Mouse (Mus musculus) lung, embryonic 14.5 days (tissue): ENCODE measurements around the gene Frs2. TPM values are rescaled to one million over a fixed set of nuclear protein-coding genes. Genes with fewer than 3 reads are reported as not detected.
A peak's percentile ranks its signal among the peaks of the same experiment; 100 is the strongest.
"Not testable (repeated sequence)": the region's sequence is repeated elsewhere in the genome, so short reads cannot be mapped to it uniquely, and the experiment has no call there.

Experiments used
- ATAC-seq: fragments of 200-750 bp; cut with Nextera tagmentation; 2 replicates; pipeline ENCODE4 v1.8.0; 2017; ENCODE audit warnings: mild to moderate bottlenecking, moderate TSS enrichment, moderate library complexity; ENCODE audit not compliant: insufficient read depth
- DNase-seq: peaks from one replicate; pipeline ENCODE4 v3.0.0-alpha.2; 2015
- H3K27ac ChIP-seq: fragments of 300-500 bp; sonication (generic); 2 replicates; pipeline ENCODE4 v1.5.1; 2014; ENCODE audit warnings: low read depth, mild to moderate bottlenecking, moderate library complexity
- H3K27me3 ChIP-seq: fragments of 300-500 bp; sonication (generic); 2 replicates; pipeline ENCODE4 v1.6.1; 2014; ENCODE audit warnings: low read length, control low read depth; ENCODE audit not compliant: insufficient read depth
- H3K36me3 ChIP-seq: fragments of 300-500 bp; sonication (generic); 2 replicates; pipeline ENCODE4 v1.6.1; 2014; ENCODE audit warnings: control low read depth; ENCODE audit not compliant: insufficient read depth
- H3K4me1 ChIP-seq: fragments of 300-500 bp; sonication (generic); 2 replicates; pipeline ENCODE4 v1.6.1; 2014; ENCODE audit warnings: antibody characterized with exemption, control low read depth; ENCODE audit not compliant: insufficient read depth
- H3K4me2 ChIP-seq: fragments of 300-500 bp; sonication (generic); 2 replicates; pipeline ENCODE4 v1.6.1; 2014; ENCODE audit warnings: mild to moderate bottlenecking
- H3K4me3 ChIP-seq: fragments of 300-500 bp; sonication (generic); 2 replicates; pipeline ENCODE4 v1.5.1; 2014; ENCODE audit warnings: low read depth, low read length
- H3K9ac ChIP-seq: fragments of 300-500 bp; sonication (generic); 2 replicates; pipeline ENCODE4 v1.6.1; 2014
- H3K9me3 ChIP-seq: fragments of 300-500 bp; sonication (generic); 2 replicates; pipeline ENCODE4 v1.6.1; 2016; ENCODE audit warnings: low read depth, low read length, control low read depth
- CTCF ChIP-seq: IDR thresholded peaks from 2 replicates; pipeline ENCODE4 v1.5.1; 2016; ENCODE audit warnings: antibody characterized with exemption, low read depth
- WGBS: fragments of 180-500 bp; shearing (Covaris S2); extraction: QIAGEN DNeasy Blood & Tissue Kit; methylation state at CpG from one replicate; pipeline ENCODE4 v1.1.7; 2014; 5-methylcytosine and 5-hydroxymethylcytosine counted together
- polyA plus RNA-seq: library from polyadenylated mRNA; unstranded; fragments of >200 nt; fragmentation: Nextera tagmentation; extraction: Ambion mirVana; gene quantifications from 2 replicates; pipeline ENCODE4 v1.2.1, GENCODE M21; 2014

Frs2 gene
- polyA plus RNA-seq, 1 experiment from 2014 or later: 27.8 TPM

- H3K9ac ChIP-seq: peak overlapping the region; percentile 38; the same call in 1 of the 2 replicates
- no peaks in the 10 kb centered on the region for H3K27me3 ChIP-seq
- no peak for TF ChIP-seq CTCF
- no peak overlapping the region for H3K27ac ChIP-seq
- peak overlapping the region; percentile 66 for H3K4me2 ChIP-seq
- H3K36me3 ChIP-seq: no peaks in the 10 kb centered on the region
- peak overlapping the region; percentile 100 for H3K4me3 ChIP-seq
- 14% methylated on average over 9 of the region's 9 CpGs for WGBS
- H3K4me1 ChIP-seq: peaks cover 23% of the 10 kb centered on the region
- no peak for DNase-seq
- no peaks in the 10 kb centered on the region for H3K9me3 ChIP-seq
- no peak for ATAC-seq
Observed at GRCm38 (mm10) chr10:117146421-117146820, 1.9 kb downstream of the Frs2 start.

- TF ChIP-seq CTCF: no peak
- Histone ChIP-seq H3K9me3 (no peaks in the 10 kb centered on the region), H3K36me3 (no peaks in the 10 kb centered on the region), H3K4me2 (peak overlapping the region; percentile 66), H3K27me3 (no peaks in the 10 kb centered on the region), H3K4me3 (peak overlapping the region; percentile 4; the same call in 1 of the 2 replicates), H3K9ac (no peak overlapping the region), H3K27ac (no peak overlapping the region; the same call in 1 of the 2 replicates), H3K4me1 (peaks cover 22% of the 10 kb centered on the region)
- WGBS: 39% methylated on average over 8 of the region's 8 CpGs
- ATAC-seq (no peak), DNase-seq (peak; percentile 32)
Observed at GRCm38 (mm10) chr10:117145546-117146265, 2.6 kb downstream of the Frs2 start.

- H3K9ac ChIP-seq: no peak overlapping the region
- TF ChIP-seq CTCF: no peak
- H3K4me1 ChIP-seq: peaks cover 19% of the 10 kb centered on the region
- DNase-seq (no peak), ATAC-seq (no peak)
- H3K4me2 ChIP-seq: no peak overlapping the region
- H3K27ac ChIP-seq: peak overlapping the region; percentile 33; the same call in 1 of the 2 replicates
- H3K4me3 ChIP-seq: no peak overlapping the region
- H3K36me3 ChIP-seq: no peaks in the 10 kb centered on the region
- no peaks in the 10 kb centered on the region for H3K27me3 ChIP-seq
- WGBS: 49% methylated on average over 6 of the region's 6 CpGs
- H3K9me3 ChIP-seq: no peaks in the 10 kb centered on the region
Observed at GRCm38 (mm10) chr10:117144628-117145027, 3.7 kb downstream of the Frs2 start.

- peaks cover 19% of the 10 kb centered on the region for H3K4me1 ChIP-seq
- H3K27me3 ChIP-seq: no peaks in the 10 kb centered on the region
- no peak for DNase-seq
Observed at GRCm38 (mm10) chr10:117144071-117144470, 4.3 kb downstream of the Frs2 start.

GRCm38 (mm10) chr10:117143311-117143710 is 5.0 kb downstream of the Frs2 start:
- H3K27ac ChIP-seq: no peak overlapping the region
- ATAC-seq (no peak), DNase-seq (no peak)
- no peak overlapping the region for H3K4me2 ChIP-seq
- no peak overlapping the region for H3K9ac ChIP-seq
- H3K27me3 ChIP-seq: no peaks in the 10 kb centered on the region
- TF ChIP-seq CTCF: no peak
- no peaks in the 10 kb centered on the region for H3K36me3 ChIP-seq
- H3K4me1 ChIP-seq: peaks cover 19% of the 10 kb centered on the region
- H3K4me3 ChIP-seq: no peak overlapping the region
- H3K9me3 ChIP-seq: no peaks in the 10 kb centered on the region
- WGBS: 89% methylated on average over 2 of the region's 2 CpGs

More at GRCm38 (mm10) chr10:117144071-117144470, 4.3 kb downstream of the Frs2 start:
- Histone ChIP-seq H3K9ac (no peak overlapping the region), H3K9me3 (no peaks in the 10 kb centered on the region), H3K4me2 (no peak overlapping the region), H3K27ac (no peak overlapping the region), H3K36me3 (no peaks in the 10 kb centered on the region), H3K4me3 (no peak overlapping the region)
- ATAC-seq: no peak
- TF ChIP-seq CTCF: no peak
- 70% methylated on average over 4 of the region's 4 CpGs for WGBS

- Histone ChIP-seq H3K36me3 (no peaks in the 10 kb centered on the region), H3K27me3 (no peaks in the 10 kb centered on the region), H3K9ac (no peak overlapping the region), H3K4me1 (peaks cover 19% of the 10 kb centered on the region), H3K9me3 (no peaks in the 10 kb centered on the region), H3K4me2 (no peak overlapping the region), H3K27ac (no peak overlapping the region), H3K4me3 (no peak overlapping the region)
- TF ChIP-seq CTCF: 0 out of 2 replicates have a peak, but pooled peaks have one; percentile 16
- ATAC-seq (no peak), DNase-seq (no peak)
- 70% methylated on average over 7 of the region's 7 CpGs for WGBS
Observed at GRCm38 (mm10) chr10:117141939-117142552, 6.3 kb downstream of the Frs2 start.

DNA sequence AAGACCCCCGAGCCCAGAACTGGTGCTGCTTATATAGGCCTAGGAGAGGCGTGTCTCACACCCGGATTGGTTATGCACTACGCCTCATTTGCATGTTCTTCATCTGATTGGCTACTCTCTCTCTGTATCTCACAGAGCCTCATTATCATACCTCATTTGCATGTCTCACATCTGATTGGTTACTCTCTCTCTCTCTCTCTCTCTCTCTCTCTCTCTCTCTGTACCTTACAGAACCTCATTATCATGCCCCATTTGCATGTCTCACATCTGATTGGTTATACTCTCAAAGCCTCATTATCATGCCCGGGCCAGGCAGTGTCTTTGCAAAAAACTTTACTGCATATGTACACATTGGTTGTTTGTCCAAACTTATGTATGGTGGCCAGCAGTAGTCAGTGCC is 16.8 kb downstream of the Frs2 start:
- H3K27me3 ChIP-seq, H3K9me3 ChIP-seq, H3K4me2 ChIP-seq, H3K9ac ChIP-seq, H3K4me1 ChIP-seq, DNase-seq, H3K27ac ChIP-seq, ATAC-seq, H3K4me3 ChIP-seq, H3K36me3 ChIP-seq: not testable (repeated sequence)
- WGBS: 90% methylated on average over 5 of the region's 5 CpGs
